Mouse (Mus musculus) ovary, adult 18-20 months (tissue): ENCODE results near the gene Fam205a3.
"Not testable (repeated sequence)": the region's sequence is repeated elsewhere in the genome, so short reads cannot be mapped to it uniquely, and the experiment has no call there.

Experiments used
- DNase-seq: peaks from one replicate; pipeline ENCODE4 v3.0.0; 2022; ENCODE audit warnings: low spot score, mixed read lengths

The Fam205a3 gene

GRCm38 (mm10) chr4:42318034-42318433 is at the start of gene Fam205a3:
Fam205a3 (plus strand) TSS chr4:42318334.
- not testable (repeated sequence) for DNase-seq

- not testable (repeated sequence) for DNase-seq
Measured at GRCm38 (mm10) chr4:42293967-42294366, 24.2 kb upstream of the Fam205a3 start, which contains the start of gene Gm21953. Gm21953 (plus strand) TSS chr4:42294267.
